Mouse (Mus musculus) megakaryocyte, adult 5-6 weeks (primary cell): ENCODE data around the gene Btnl10. TPM values are rescaled to one million over a fixed set of nuclear protein-coding genes. Genes with fewer than 3 reads are reported as not detected.

ENCODE experiments used
- ATAC-seq: 2 replicates; pipeline ENCODE4 v1.8.0; 2016; ENCODE audit warnings: mild to moderate bottlenecking, inconsistent platforms; ENCODE audit not compliant: poor library complexity, severe bottlenecking
- total RNA-seq, 2 experiments: library from RNA; stranded (forward) in 1 of 2; stranded (reverse) in 1 of 2; fragments of 153-499, 151-499 nt in 1 of 2; fragments of 221-1000, 200-1000 nt in 1 of 2; gene quantifications; 2 replicates each; pipeline versions ENCODE4 v1.2.3 to v1.2.4; 2015 to 2017

Gene Btnl10
- total RNA-seq (2015) (0.94 and 1.8 TPM in 2 replicates), total RNA-seq (2017) (1.2 and 2.8 TPM in 2 replicates)

DNA sequence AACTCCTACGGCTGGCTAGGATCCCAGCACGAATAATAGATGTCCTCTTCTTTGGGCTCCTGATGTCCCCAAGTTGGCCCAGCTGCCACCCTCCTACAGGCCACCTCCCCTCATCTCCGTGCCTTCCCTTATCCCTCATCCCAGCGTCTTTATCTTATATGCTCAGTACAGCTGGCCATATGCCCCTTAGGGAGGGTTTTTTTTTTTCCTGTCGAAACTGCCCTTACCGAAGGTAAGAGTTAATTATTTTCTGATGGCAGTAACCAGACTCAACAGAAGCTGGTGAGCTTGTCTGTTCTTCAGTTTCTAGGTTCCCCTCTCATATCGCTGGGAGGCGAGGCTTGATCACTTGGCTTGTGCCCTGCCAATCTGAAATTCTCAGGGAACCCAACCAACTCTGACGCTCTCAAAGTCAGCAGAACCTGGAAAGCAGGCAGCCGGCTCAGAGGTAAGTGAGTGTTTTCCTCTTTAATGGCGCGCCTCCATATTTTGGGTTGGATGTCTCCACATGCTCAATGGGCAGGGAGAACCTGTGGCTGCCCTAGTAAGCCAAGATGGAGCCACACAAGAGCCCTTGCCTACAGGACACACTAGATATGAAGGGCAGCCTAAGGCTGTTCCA is at the start of gene Btnl10:
TSS of gene Btnl10 (plus strand) at position 164 of the 622 bp plus-strand sequence.
- ATAC-seq = no peak

DNA sequence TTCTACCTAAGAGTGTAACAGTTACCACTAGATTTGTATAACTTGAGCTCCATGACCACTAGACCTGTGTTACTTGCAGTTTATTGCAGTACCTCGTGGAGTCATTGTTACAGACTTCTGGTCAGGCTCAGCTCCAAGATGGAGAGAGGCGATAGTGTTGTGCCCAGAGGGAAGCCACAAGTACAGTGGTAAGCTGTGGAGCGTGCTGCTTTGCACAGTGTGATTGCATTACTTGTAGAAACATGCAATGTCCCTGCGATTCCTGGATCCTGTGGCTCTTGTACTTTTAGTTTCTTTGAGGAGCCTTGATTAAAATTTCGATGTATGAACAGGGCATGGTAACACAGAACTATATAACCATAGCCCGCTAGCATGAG is 49.8 kb upstream of the Btnl10 start:
- no peak for ATAC-seq

DNA sequence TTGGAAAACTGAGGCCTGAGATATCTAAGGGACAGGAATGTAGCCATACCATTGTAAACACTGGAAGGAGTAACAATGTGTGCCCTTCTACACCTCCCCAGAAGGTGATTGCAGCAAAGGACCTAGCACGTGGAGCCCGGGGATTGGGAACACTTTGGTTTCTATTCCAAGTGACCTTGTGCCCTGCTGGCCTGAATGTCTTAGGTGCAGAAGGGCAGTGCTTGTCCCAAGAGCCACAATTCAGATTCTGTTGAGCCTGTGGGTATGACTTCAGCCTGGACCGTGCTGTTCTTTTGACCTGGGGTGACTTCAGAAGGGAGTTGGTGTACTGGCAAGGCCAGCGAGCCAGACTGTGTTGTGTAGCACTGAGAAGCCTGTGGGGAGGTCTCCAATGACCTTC is 46.7 kb upstream of the Btnl10 start:
- no peak for ATAC-seq

DNA sequence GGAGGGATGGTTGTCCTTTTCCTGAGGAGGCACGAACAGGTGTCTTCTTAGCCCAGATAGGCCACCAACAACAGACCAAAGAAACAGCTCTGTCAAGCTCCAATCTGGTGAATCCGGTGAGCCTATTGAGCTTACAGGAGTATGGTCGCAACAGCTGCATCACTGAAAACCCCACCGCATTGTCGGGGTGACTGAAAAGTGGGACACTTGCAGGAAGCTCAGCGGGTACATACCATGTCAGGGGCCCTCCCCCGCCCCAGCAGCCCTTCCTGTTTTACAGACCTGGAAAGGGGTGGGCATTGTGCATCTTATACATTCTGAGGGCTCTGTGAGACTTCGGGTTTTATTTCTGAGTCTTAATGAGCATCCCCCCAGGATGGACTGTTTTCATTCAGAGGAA is 34.0 kb upstream of the Btnl10 start:
- no peak for ATAC-seq

DNA sequence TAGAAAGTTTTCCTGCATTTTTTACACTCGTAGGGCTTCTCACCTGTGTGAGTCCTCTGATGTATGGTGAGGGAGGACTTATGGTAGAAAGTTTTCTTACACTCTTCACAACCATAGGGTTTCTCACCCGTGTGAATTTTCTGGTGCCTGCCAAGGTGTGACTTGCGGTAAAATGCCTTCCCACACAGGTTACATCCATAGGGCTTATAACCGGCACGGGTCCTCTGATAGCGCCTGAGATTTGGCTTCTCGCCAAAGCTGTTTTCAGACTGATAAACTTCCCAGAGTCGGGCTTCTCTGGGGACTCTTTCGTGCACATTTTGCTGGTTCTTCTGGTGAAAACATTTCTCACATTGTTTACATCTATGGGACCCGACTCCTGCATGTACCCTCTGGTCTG is 27.2 kb upstream of the Btnl10 start:
- ATAC-seq = no peak

DNA sequence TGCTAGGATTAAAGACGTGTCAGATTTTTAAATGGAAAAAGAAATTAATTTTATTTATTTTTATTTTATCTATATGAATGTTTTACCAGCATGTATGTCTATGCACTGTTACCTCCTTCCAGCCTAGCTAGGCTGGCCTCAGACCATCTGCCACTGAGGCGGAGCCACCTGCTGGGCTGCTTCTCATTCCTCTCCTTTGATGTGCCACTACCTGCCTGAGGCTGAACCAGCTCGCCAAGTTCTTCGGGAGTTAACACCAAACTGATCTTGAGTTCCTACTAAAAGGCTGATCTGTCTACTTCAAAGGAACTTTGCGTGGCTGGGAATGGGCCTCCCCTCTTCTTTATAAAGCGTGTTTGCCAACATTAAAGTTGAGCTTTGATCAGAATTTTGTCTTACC is 23.3 kb upstream of the Btnl10 start:
- ATAC-seq = no peak

DNA sequence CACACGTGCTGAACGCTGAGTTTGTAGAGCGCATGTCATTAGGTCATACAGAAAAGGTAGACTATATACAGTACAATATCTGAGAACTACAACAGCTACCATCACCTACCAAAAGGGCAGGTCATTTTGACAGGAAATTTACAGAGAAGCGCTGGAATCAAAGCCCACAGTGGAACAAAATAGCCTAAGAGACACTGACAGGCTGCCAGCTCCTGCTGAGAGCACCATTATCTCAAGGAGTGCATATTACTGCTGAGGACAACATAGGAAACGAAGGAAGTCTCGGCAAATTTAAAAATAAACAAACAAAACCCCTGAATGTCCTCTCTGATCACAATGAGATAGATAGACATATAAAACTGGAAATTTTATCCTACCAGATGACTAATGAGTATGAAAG is 20.2 kb upstream of the Btnl10 start:
- ATAC-seq = no peak

DNA sequence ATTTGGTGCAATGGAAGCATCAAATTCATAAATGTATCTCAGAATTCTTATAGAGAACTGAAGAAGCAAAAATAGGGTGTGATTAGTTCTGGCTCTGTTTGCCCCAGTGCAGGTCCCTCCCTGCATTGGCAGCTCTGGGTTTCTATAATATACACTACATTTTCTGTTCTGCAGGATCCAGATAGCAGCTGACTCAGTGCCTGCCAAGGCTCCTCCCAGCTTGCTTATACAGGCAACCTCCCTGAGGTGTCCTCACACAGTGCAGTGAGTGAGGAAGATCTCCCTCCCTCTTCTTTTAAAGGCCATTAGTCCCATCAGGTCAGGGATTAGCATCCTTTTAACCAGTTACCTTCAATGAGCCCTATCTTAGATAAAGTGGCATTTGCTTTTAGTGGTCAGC is 16.6 kb upstream of the Btnl10 start:
- no peak for ATAC-seq

DNA sequence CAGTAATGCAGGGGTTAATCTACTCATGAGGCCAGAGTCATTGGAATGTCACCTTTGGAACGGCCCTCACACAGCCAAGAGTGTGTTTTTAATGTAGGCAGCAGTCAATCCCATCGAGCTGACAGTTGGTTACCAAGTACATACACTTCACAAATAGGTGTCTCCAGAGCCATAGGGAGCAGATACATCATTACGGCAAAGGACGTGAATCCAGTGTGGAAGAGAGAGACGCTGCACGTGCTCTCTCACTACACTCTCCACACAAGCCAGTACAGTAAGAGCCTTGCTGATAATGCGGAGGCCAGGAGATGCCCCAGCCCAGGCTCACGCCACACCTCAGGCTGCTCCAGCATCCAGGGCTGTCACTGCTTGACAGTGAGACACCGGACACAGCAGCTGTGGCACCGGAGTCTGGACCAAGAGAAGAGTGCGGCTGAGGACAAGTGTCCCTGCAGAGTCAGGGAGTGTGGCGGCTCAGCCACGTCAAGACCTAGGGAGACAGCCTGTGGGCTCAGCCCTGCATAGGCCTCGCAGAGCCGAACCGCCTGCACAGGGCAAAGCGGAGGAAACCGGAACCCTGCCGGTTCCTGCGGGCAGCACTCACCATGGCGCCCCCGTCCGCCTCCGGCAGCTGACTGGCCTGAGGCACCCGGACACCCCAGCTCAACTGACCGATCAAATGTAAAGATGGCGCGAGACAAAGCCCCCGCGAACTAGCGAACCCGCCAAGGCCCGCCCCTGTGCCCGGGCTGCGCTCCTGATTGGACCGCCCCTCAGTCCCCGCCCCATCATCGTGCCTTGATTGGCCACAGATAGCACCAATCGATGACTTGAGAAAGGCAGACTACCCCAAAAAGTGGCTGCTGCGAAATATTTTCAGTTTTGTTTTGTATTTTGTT is 13.9 kb upstream of the Btnl10 start, which contains the start of gene Zfp39:
TSS of gene Zfp39 (minus strand) at position 715 of the 899 bp plus-strand sequence.
- ATAC-seq = peak; percentile 95

DNA sequence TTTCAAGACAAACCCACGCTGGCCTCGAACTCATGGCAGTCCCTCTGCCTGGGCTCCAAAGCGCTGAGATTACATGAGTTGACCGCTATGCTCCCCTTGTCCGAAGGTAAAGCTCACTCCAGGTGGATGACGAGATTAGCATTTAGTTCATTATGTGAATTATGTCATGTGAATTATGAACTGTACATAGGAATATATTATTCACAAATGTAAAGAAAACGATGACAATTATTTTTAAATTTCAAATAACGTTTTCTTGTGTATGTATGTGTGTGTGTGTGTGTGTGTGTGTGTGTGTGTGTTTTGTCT is 13.3 kb upstream of the Btnl10 start:
- ATAC-seq = no peak

DNA sequence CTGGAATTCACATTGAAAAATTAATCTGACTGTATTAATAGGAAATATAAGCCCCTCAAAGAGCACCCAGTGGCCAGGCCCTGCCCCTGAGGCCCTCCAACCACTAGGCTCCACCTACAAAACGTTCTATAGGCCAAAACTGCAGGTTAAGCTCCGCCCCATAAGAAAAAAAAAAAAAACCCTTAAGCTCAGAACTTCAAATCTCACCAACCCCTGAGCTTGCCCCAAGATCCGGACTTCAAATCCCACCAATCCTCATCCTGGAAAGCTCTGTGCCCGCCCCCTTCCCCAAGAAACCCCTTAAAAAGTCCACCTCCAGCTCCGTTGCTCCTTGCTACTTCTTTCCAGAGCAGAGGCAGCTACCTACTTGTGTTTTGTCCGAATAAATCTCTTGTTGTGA is 12.9 kb upstream of the Btnl10 start:
- ATAC-seq = no peak

DNA sequence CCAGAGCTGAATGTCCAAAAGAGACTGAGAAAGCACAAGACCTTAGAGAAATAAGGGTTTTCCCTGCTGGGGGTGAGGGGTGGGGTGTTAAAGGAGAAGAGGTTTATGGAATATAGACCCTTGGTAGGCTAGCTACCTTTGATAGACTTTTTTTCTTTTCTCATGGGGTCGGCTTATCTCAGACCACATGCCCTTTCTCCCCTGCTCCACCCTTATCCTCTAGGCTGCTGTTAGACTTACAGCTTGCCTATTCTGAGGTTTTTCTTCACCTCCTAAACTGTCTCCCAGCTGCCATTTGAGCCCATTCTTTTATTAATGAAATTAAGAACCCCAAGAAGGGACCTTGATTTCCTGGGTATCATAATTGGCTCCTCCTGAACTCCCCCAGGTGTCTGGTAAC is 3.9 kb upstream of the Btnl10 start:
- ATAC-seq = no peak

DNA sequence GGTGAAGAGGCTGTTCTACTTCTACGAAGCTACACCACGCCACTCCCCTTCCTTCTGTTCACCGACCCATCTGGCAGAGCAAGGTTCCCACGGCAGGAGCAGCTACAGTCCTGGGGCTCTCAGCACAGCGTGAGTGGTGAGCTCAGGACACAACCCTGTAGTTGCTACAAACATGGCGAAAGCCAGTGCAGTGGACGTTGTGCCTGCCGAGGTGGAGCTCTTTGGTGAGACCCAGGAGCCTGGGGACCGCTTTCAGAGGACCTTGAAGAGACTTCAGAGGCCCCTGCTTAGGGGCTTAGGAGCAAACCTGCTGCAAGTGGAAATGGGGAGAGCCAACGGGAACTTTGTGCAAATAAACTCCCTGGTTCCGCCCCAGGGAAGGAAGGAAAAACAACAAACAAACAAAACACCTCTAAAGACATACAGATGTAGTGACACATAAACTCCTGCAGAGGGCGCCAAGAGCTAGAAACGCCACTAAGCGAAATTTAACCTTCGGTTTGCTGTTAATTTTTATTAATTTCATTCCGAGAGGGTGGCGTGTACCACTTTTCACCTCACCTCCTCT is 3.2 kb upstream of the Btnl10 start:
- ATAC-seq = peak; percentile 61

DNA sequence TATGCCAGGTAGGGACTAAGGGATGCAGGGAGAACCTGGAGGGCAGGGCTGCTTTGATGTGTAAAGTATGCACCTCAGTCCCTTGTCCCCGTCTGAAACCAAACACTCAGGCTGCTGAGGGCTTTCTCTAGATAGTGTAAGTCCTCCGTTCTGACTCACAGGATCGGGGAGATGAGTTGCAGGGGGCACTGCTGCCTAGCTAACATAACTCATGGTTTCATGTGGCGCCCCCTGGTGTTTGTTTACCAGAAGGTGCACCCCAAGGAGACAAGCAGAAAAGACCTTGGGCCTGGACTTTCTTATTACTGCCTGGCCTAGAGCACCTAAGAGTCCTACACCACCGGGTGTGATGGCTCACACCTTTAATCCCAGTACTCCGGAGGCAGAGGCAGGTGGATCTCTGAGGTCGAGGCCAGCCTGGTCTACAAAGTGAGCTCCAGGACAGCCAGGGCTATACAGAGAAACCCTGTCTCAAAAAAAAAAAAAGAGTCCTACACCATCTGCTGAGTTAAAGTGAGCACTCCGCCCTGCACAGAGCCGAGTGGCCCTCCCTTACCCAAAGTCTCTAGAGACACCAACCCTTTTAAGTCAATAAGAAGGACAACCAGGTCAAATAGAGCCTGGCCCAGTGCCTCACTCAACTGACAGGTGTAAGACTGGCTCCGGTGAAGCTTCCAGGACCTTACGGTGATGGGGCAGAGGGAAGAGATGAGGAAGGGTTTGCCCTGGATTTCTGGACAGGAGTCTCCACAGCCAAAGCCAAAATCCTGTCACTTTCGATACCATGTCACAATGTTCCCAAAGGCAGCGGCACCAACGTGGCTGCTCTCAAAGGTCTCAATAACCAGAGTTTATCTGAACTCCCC is 596 bp upstream of the Btnl10 start:
- ATAC-seq = peak; percentile 75

DNA sequence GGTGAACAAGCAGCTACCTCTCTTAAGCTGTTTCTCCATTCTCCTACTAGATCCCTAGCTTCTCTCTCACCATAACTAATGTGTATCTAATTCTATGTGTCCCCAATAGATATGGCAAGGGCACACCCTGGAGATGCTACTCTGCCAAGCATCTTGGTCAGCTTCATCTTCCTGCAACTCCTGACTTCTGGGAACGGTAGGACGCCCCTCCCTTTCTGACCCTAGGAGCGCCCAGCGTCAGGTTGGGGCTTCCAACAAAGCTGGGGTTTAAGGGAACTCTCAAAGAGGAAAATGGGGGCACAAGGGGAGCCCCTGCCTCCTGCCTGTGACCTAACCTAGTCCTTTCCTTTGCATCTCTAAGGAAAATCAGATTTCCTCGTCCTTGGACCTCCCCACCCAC is 1.1 kb downstream of the Btnl10 start:
- no peak for ATAC-seq

DNA sequence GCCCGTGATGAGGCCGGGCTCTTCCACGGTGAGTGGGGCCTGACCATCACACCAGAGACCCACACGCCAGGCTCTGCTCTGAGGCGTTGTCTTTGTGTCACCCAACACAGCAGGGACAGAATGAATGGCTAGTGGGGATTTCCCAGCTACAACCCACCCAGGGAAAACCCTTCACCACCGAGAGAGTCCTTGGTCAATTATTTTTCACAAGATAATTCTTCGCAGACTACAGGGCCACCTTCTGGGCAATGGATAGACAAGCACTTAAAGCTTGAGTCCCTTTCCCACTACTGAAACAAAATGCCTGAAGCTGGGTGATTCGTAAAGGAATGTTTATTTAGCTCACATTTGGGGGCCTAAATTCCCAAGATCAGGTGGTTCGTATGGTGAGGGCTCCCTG is 4.7 kb downstream of the Btnl10 start:
- ATAC-seq = no peak

DNA sequence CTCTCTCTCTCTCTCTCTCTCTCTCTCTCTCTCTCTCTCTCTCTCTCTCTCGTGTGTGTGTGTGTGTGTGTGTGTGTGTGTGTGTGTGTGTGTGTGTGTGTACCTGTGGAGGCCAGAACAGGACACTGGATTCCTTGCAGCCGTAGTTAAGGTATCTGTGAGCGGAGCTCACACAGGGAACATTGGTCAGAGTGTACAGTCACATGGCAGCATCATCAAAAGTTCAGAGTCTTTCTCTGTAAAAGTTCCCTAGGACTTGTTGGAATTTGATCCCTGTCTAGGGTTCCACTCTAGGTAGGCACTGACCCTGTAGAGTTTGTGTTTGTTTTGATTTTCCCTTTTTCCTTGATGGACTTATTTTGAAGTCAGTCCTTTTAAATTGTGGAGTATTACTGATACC is 8.9 kb downstream of the Btnl10 start:
- ATAC-seq = no peak

DNA sequence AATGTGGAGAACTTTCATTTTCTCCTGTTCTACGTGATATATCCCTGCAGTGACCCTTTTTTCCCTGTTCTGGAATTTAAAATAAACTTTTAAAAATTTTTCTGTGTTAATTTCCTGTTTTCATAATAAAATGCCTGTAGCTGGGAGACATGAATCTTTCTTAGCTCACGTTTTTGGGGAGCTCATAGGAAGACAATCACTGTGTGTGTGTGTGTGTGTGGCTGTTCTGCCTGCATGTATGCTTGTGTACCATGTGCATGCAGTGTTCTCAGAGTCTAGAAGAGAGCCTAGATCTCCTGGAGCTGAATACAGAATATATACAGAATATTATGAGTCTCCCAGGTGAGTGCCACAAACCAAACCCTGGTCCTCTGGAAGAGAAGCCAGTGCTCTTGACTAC is 9.3 kb downstream of the Btnl10 start:
- ATAC-seq = no peak

DNA sequence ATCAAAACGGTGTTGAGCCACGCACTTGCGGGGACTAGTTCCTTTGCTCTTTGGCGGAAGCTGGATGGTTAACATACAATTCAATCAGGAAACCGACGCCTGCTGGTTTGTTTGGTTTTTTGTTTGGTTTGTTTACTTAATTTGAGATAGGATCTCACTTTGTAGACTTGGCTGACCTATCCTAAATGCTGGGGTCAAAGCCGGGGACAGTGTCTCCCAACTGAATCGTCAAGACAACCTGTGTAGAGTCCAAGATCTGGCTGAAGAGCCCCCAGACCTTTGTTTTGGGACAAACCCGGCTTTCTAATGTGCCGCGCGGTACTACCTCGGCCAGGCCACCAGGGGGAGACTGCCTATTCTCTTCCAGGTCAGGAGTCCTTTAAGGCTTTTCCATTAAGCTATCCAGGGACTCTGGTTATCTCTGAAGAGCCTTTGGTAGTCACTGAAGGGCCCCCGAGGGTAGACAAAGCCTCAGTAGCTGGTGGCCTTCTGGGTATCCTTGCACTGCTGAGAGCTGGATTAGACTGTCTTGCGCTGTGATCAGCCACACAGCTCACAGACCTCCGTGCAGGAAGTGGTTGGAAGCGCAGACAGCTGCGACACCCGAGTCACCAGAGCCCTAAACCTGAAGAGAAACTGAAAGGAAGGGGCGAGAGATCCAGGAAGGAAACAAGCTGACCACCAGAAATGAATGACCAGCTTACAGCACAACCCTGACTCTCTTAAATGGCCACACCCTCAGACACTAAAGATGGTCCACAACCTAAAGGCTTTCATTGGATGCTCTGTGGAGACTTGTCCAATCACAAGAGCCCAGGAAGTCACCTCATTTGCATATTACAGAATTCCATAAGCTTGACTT is 10.3 kb downstream of the Btnl10 start:
- ATAC-seq = peak; percentile 88

DNA sequence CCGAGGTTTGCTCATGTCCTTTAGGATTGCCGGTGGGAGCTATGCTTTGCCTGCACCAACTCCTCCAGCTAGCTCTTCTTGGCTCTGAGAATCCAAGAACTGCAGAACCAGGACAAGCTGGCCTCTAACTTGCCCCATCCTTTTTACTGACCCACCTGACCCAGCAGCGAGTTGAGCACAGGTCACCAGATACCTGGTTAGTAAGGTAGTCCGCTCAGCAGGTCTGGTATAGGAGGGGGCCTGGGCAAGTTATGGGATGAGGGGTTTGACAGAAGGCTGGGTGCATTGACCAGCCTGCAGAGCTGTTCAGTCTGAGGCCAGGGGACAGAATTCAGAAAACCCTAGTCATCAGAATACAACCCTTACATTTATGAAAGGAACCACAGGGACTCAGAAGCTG is 11.3 kb downstream of the Btnl10 start:
- ATAC-seq = no peak
